Mouse (Mus musculus) liver, postnatal 0 days (tissue): Measurements from ENCODE around the gene Csn1s2a. TPM values are rescaled to one million over a fixed set of nuclear protein-coding genes. Genes with fewer than 3 reads are reported as not detected.
"Not testable (repeated sequence)": the region's sequence is repeated elsewhere in the genome, so short reads cannot be mapped to it uniquely, and the experiment has no call there.

Experiments used
- ATAC-seq: fragments of 200-750 bp; cut with Nextera tagmentation; 2 replicates; pipeline ENCODE4 v1.8.0; 2017; ENCODE audit warnings: mild to moderate bottlenecking, moderate library complexity
- DNase-seq: peaks from one replicate; pipeline ENCODE4 v3.0.0-alpha.2; 2016
- H3K27ac ChIP-seq: fragments of 300-500 bp; sonication (generic); 2 replicates; pipeline ENCODE4 v1.5.1; 2014; ENCODE audit warnings: antibody characterized with exemption, moderate library complexity, mild to moderate bottlenecking, low read depth
- H3K27me3 ChIP-seq: fragments of 300-500 bp; sonication (generic); 2 replicates; pipeline ENCODE4 v1.6.1; 2014; ENCODE audit warnings: low read length, control low read depth, mixed read lengths; ENCODE audit not compliant: insufficient read depth
- H3K36me3 ChIP-seq: fragments of 300-500 bp; sonication (generic); replicated peaks from 2 replicates; pipeline ENCODE4 v1.6.1; 2014; ENCODE audit warnings: mild to moderate bottlenecking, control low read depth, low read length, moderate library complexity, mixed read lengths; ENCODE audit not compliant: insufficient read depth
- H3K4me1 ChIP-seq: fragments of 300-500 bp; sonication (generic); 2 replicates; pipeline ENCODE4 v1.6.1; 2014; ENCODE audit warnings: antibody characterized with exemption, mild to moderate bottlenecking, control low read depth; ENCODE audit not compliant: insufficient read depth
- H3K4me2 ChIP-seq: fragments of 300-500 bp; sonication (generic); 2 replicates; pipeline ENCODE4 v1.6.1; 2014; ENCODE audit warnings: low read depth, mild to moderate bottlenecking, low read length, moderate library complexity, mixed read lengths
- H3K4me3 ChIP-seq: fragments of 300-500 bp; sonication (generic); 2 replicates; pipeline ENCODE4 v1.5.1; 2014; ENCODE audit warnings: low read depth, low read length
- H3K9ac ChIP-seq: fragments of 300-500 bp; sonication (generic); replicated peaks from 2 replicates; pipeline ENCODE4 v1.6.1; 2014; ENCODE audit warnings: mild to moderate bottlenecking, moderate library complexity
- H3K9me3 ChIP-seq: fragments of 300-500 bp; sonication (generic); 2 replicates; pipeline ENCODE4 v1.6.1; 2016; ENCODE audit warnings: mild to moderate bottlenecking, control low read depth, low read length, mixed read lengths
- CTCF ChIP-seq: sonication (generic); IDR thresholded peaks from 2 replicates; pipeline ENCODE4 v1.5.1; 2016; ENCODE audit warnings: antibody characterized with exemption, low read depth
- EP300 ChIP-seq: IDR thresholded peaks from 2 replicates; pipeline ENCODE4 v1.6.1; 2016; ENCODE audit warnings: antibody characterized with exemption, low read depth, mild to moderate bottlenecking
- WGBS: fragments of 180-500 bp; shearing (Covaris S2); extraction: QIAGEN DNeasy Blood & Tissue Kit; methylation state at CpG from one replicate; pipeline ENCODE4 v1.1.7; 2014; ENCODE audit not compliant: insufficient replicate concordance; 5-methylcytosine and 5-hydroxymethylcytosine counted together
- polyA plus RNA-seq: library from polyadenylated mRNA; unstranded; fragments of >200 nt; fragmentation: Nextera tagmentation; extraction: Ambion mirVana; gene quantifications from 2 replicates; pipeline ENCODE4 v1.2.1, GENCODE M21; 2015

Csn1s2a gene
- polyA plus RNA-seq, result not detected in 2 replicates

DNA sequence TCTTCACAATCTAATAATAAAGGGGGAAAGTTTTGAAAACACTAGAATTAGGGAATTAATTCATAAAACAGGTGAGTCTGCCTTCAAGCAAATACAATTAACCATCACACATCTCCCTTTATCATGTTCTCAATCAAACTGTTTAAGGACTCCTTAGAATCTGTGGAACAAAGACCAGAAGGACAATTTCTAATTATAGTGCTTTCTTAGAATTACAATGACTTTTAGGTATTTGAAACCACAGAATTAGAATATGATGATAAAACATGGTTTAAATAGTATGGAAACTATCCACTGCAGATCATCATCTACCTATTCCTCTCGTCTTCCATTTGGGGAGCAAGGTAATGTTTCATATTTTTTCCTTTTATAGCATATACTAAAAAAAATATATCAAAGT lies at the start of gene Csn1s2a:
Csn1s2a (plus strand) TSS at position 301 of the 400 bp plus-strand sequence.
- no peaks in the 10 kb centered on the region for H3K4me1 ChIP-seq

DNA sequence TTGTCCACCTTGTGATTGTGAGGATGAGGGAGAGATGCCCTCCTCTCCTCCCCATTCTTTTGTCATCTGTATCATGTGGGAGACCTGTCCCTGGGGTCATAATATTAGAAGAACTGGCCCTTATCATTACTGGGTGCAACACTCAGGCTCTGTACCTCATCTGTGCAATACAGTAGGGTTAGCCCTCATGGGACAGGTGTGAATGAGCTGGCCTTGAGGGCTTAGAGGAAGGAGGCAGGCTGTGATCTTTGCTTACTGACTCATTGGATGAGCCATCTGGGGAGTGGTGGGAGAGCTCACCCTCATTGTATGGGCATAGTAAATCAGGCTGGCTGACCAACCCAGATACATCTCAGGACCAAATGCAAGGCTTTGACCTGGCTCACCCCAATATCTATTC lies 39.5 kb upstream of the Csn1s2a start:
- Histone ChIP-seq H3K9ac (no peak overlapping the region), H3K4me1 (no peaks in the 10 kb centered on the region), H3K4me2 (no peak overlapping the region), H3K27me3 (no peaks in the 10 kb centered on the region), H3K9me3 (no peaks in the 10 kb centered on the region), H3K27ac (no peak overlapping the region), H3K36me3 (no peaks in the 10 kb centered on the region), H3K4me3 (no peak overlapping the region)
- DNase-seq, result no peak
- no peak for ATAC-seq
- TF ChIP-seq EP300 (no peak), CTCF (no peak)

More for the DNA sequence above, at the start of gene Csn1s2a:
- no peaks in the 10 kb centered on the region for H3K27me3 ChIP-seq
- H3K9ac ChIP-seq, result no peak within 1 kb of the TSS
- no peak within 1 kb of the TSS for H3K27ac ChIP-seq
- WGBS, result 55% methylated on average over 1 of the region's 1 CpGs
- no peak for TF ChIP-seq CTCF
- TF ChIP-seq EP300, result no peak
- H3K4me3 ChIP-seq, result no peak within 1 kb of the TSS
- H3K4me2 ChIP-seq, result no peak within 1 kb of the TSS
- DNase-seq (no peak), ATAC-seq (no peak)
- no peaks in the 10 kb centered on the region for H3K36me3 ChIP-seq
- H3K9me3 ChIP-seq, result no peaks in the 10 kb centered on the region

DNA sequence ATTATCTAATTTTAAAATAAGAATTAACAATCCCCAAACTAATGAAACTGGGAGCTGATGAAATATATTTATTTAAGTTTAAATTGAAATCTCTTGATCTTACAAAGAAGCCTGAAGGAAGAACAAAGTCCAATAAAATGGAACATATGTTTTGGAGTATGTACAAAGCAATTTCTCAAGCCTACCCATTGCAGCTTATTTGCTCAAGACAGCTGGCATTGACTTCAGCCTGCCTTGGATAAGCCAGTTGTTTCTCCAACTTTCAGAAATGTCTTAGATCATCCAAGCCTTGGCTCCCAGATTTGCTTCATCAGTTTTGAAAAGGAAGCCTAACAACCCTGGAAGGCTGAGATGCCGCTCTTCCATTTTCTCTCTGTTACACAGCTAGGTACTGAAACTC lies 20.9 kb upstream of the Csn1s2a start:
- DNase-seq (no peak), ATAC-seq (no peak)
- TF ChIP-seq EP300 (no peak), CTCF (no peak)
- Histone ChIP-seq H3K27me3 (no peaks in the 10 kb centered on the region), H3K27ac (no peak overlapping the region), H3K4me3 (no peak overlapping the region), H3K4me1 (no peaks in the 10 kb centered on the region), H3K4me2 (no peak overlapping the region), H3K36me3 (no peaks in the 10 kb centered on the region), H3K9ac (no peak overlapping the region), H3K9me3 (no peaks in the 10 kb centered on the region)
- 85% methylated on average over 1 of the region's 1 CpGs for WGBS

DNA sequence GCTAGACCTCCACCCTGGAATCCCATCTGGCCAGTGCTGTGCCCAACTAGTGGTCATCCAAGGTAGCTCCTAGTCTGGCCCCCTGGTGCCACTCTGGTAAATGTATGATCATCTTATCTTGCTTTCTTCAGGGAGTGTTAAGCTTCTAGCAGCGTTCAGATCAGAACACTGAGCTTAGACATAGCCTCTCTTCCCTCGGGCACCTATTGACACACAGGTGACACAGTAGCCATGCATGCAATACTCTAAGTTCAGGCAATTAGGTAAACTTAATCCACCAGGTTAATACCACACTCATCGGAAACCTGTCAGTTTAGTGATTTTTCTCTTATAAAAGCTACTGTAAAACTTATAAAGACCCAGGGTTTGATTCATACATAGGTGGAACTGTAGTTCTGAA lies 9.8 kb upstream of the Csn1s2a start:
- no peak overlapping the region for H3K4me3 ChIP-seq
- H3K9me3 ChIP-seq, result no peaks in the 10 kb centered on the region
- 64% methylated on average over 3 of the region's 3 CpGs for WGBS
- H3K27ac ChIP-seq, result no peak overlapping the region
- no peak overlapping the region for H3K4me2 ChIP-seq
- ATAC-seq (no peak), DNase-seq (no peak)
- TF ChIP-seq EP300 (no peak), CTCF (no peak)
- H3K9ac ChIP-seq, result no peak overlapping the region
- no peaks in the 10 kb centered on the region for H3K4me1 ChIP-seq
- H3K36me3 ChIP-seq, result no peaks in the 10 kb centered on the region
- no peaks in the 10 kb centered on the region for H3K27me3 ChIP-seq

DNA sequence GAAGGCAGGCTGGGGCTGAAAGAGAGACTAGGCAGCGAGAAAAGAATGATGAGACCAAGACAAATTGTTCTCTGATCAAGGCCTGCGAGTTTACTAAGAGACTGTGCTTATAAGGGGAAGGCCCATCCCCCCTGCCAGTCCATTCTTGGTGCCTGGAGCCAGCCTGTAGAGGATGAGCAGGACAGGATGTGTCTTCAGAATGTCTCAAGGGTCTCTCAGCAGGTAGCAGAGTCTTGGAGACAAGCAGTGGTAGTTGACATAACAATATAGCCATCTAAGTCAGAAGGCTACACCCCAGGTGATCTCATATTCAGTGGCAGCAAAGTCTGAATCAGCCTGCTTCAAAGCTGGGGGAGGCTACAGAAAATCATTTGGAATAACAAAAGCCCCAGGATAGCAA lies 2.2 kb upstream of the Csn1s2a start:
- not testable (repeated sequence) for H3K27ac ChIP-seq, ATAC-seq, H3K4me2 ChIP-seq, H3K9me3 ChIP-seq, H3K27me3 ChIP-seq, H3K36me3 ChIP-seq, H3K9ac ChIP-seq, H3K4me1 ChIP-seq, H3K4me3 ChIP-seq, DNase-seq
- WGBS, result 30% methylated on average over 2 of the region's 2 CpGs

DNA sequence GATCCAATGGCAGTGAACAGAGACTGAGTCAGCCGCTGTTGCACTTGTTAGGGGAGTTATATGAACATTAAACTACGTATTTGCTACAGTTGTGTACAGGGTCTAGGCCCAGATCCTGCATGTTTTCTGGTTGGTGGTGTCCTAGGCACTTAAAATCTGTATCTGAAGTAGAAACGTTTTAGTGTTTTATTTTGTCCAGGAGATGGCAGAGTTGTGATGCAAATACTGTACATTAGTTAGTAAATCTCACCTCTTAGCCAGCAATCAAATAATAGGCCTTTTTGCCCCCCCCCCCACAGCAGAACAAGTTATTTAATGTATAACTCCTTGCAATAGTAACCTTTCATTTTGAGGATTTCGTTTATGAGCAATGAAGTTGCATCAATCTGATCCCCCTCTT lies 8.4 kb downstream of the Csn1s2a start:
- ATAC-seq (no peak), DNase-seq (no peak)
- Histone ChIP-seq H3K27me3 (no peaks in the 10 kb centered on the region), H3K4me1 (no peaks in the 10 kb centered on the region), H3K4me3 (no peak overlapping the region), H3K27ac (no peak overlapping the region), H3K4me2 (no peak overlapping the region), H3K9me3 (no peaks in the 10 kb centered on the region), H3K9ac (no peak overlapping the region), H3K36me3 (no peaks in the 10 kb centered on the region)
- WGBS, result 45% methylated on average over 4 of the region's 4 CpGs
- TF ChIP-seq EP300 (no peak), CTCF (no peak)

DNA sequence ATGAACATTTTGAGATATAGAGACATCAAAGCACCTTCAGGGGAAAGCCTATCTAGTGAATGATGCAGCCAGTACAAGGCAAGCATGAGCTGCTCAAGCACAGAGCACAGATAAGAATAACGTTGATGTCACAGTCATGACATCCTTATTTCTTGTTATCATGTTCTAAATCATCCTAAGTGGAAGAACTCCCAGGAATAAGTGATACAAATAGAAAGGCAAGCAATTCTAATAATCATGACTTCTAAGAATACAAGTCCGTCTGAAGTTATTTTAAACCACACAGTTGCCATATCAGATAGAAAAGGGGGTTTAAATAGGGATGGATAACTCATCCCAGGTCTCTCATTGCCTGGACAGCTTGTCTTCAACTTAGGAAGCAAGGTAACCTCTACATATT lies 33.4 kb downstream of the Csn1s2a start, which contains the start of gene Csn1s2b:
Csn1s2b (plus strand) TSS at position 301 of the 400 bp plus-strand sequence.
- H3K9me3 ChIP-seq, result no peaks in the 10 kb centered on the region
- H3K36me3 ChIP-seq, result no peaks in the 10 kb centered on the region
- no peaks in the 10 kb centered on the region for H3K27me3 ChIP-seq
- no peak within 1 kb of the TSS for H3K4me2 ChIP-seq
- H3K4me1 ChIP-seq, result no peaks in the 10 kb centered on the region
- 65% methylated on average over 2 of the region's 2 CpGs for WGBS
- H3K27ac ChIP-seq, result no peak within 1 kb of the TSS
- TF ChIP-seq CTCF, result no peak
- no peak for TF ChIP-seq EP300
- H3K4me3 ChIP-seq, result no peak within 1 kb of the TSS
- no peak for ATAC-seq
- no peak within 1 kb of the TSS for H3K9ac ChIP-seq
- DNase-seq, result no peak
